Mouse (Mus musculus): Measurements from ENCODE around the gene Gripap1.
A peak's percentile ranks its signal among the peaks of the same experiment; 100 is the strongest.
"Not testable (repeated sequence)": the region's sequence is repeated elsewhere in the genome, so short reads cannot be mapped to it uniquely, and the experiment has no call there.

Gene Gripap1

DNA sequence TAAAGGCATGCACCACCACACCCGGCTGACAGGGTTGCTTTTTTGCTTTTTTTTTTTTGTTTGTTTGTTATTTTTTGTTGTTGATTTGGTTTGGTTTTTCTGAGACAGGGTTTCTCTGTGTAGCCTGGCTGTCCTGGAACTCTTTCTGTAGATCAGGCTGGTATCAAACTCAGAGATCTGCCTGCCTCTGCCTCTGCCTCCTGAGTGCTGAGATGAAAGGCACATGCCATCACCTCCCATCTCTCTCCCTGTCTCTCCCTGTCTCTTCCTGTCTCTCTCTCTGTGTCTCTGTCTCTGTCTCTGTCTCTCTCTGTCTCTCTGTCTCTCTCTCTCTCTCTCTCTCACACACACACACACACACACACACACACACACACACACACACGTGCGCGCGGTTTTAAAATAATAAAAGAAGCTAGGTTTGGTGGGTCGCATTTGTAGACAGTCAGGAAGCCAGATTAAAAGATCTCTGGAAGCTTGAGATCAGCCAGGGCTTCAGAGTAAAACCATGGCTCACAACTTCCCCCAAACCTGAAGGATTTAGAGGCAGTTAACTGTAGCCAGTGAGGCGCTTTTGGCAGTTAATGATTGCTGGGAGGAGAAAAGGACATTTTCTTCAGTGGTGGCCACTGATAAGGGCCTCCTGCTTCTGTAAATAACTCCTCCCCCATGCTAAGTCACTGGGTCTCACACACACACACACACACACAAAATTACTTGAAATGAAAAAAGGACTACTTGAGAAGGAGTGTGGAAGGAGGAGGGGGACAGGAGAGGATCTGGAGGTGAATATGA lies 10.9 kb upstream of the Gripap1 start:
- DNase-seq (ENCODE audit: low read depth, low spot score) = no peak

DNA sequence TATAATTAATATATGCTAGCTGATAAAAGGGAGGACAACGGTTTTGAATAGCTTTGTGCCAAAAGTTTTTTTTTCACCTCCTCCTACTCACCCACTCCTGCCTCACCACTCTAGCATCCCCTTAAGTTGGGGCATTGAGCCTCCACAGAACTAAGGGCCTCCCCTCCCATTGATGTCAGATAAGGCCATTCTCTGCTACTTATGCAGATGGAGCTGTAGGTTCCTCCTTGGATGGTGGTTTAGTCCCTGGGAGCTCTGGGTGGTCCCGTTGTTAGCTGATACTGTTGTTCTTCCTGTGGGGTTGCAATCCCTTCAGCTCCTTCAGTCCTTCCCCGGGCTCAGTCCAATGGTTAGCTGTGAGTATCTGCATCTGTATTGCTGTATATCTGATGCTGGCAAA lies 10.3 kb upstream of the Gripap1 start:
- DNase-seq (ENCODE audit: low read depth, low spot score) = no peak

DNA sequence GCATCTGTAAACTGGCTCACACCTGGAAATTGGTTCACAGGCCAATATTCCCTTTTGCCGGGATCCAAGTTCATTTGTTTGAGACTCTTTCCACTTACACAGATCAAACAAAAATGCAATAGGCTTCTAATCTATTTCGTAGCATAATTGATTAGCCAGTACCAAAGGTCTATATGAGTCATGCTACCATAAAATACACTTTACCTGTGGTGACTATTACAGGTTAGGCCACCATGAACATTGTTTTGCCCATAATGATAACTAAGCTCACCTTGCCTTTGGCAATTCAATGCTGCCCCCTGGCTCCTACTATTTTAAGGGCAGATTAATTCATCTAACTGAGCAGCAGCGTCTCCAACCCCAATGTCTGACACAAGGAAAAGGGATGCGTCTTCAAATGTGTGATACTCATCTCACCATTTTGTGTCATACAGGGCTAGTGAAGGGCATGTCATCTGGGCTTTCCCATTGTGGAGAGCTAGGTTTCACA lies 6.9 kb upstream of the Gripap1 start:
- no peak for DNase-seq (ENCODE audit: low read depth, low spot score)

DNA sequence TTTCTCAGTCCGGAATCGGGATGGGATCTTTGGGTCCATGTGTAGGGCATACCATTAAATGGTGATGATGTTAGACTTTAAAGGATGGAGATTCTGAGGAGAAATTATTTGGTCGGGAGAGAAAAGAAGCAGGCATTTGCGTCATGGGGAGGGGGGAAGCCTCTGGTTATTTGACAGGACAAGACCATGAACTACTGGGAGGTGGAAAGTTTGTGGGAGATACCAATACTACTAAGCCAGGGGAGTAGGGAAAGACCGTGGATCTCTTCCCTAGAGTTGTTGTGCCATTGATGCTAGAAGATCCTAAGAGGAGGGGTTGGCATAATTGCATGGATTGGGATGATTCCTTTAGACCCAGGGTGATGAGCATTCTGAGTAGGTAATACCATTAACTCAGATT lies 744 bp downstream of the Gripap1 start:
- peak; percentile 19 for DNase-seq (ENCODE audit: low read depth, low spot score)

DNA sequence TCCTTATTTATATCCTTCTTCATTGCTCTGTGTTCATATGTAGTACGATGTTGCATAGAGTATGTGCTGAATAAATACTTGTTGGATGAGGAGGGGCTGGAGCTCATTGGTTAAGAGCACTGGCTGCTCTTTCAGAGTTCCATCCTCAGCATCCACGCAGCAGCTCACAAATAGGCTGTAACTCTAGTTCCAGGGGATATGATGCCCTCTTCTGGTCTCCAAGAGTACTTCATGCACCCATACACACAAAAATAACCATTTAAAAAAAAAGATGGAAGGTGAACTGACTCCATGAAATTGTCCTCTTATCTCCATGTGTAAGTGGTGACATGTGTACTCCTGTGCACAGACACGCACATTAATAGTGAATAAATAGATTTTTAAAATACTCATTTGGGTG lies 3.8 kb downstream of the Gripap1 start:
- peak; percentile 29 for DNase-seq (ENCODE audit: low read depth, low spot score)

DNA sequence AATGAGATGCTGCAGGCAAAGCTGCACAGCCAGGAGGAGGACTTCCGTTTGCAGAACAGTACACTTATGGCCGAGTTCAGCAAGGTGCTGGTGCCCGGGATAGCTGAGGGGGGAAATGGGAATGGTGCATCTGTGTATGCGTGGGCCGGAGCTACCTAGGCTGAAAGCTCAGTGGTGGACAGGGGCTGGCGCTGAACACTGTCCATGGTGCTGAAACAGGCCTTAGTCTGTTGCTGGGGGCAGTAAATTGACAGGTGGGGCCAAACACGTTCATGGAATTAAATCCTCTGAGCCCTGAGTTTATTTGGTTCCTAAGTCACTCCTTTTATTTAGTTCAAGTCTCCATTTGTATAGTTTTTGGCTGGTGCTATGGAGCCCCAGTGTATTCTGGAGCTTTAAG lies 5.5 kb downstream of the Gripap1 start:
- DNase-seq (ENCODE audit: low read depth, low spot score) = peak; percentile 19

DNA sequence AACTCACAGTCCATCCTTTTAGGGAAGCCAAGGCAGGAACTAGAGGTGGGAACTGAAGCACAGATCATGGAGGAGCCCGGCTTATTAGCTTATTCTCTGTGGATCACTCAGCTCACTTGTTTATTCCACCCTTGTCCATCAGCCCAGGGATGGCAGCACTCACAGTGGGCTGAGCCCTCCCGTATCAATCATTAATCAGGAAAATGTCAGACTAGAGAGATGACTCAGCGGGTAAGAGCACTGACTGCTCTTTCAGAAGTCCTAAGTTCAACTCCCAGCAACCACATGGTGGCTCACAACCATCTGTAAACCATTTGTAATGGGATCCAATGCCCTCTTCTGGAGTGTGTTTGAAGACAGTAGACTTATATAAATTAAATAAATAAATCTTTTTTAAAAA lies 7.8 kb downstream of the Gripap1 start:
- no peak for DNase-seq (ENCODE audit: low read depth, low spot score)

DNA sequence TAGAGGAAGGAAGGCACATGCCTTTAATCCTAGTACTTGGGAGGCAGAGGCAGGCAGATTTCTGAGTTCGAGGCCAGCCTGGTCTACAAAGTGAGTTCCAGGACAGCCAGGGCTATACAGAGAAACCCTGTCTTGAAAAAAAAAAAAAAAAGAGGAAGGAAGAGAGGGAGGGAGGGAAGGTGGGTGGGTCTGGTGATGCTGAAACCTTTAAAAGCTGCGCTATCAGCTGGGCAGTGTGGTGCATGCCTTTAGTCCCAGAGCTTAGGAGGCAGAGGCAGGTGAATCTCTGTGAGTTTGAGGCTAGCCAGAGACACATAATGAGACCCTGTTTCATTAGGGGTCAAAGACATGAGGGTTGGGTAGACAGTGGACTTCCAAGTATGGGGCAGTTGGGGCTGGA lies 12.6 kb downstream of the Gripap1 start:
- not testable (repeated sequence) for DNase-seq (ENCODE audit: low read depth, low spot score)

DNA sequence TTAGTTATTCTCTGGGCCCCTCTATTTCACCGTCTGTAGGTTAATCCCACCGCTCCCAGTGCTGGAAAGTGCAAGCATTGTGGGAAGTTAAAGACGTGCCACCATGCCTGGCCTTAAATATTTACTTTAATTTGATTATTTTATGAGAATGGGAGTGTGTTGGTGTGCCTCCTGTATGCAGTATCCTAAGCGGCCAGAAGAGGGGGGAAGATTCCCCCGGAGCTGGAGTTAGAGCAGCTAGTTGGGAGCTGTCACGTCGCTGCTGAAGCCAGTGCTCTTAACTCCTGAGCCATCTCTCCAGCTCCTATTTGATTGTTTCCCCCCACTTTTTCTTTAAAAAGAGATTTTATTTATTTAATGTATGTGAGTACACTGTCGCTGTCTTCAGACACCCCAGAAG lies 25.5 kb downstream of the Gripap1 start:
- peak; percentile 8 for DNase-seq (ENCODE audit: low read depth, low spot score)

DNA sequence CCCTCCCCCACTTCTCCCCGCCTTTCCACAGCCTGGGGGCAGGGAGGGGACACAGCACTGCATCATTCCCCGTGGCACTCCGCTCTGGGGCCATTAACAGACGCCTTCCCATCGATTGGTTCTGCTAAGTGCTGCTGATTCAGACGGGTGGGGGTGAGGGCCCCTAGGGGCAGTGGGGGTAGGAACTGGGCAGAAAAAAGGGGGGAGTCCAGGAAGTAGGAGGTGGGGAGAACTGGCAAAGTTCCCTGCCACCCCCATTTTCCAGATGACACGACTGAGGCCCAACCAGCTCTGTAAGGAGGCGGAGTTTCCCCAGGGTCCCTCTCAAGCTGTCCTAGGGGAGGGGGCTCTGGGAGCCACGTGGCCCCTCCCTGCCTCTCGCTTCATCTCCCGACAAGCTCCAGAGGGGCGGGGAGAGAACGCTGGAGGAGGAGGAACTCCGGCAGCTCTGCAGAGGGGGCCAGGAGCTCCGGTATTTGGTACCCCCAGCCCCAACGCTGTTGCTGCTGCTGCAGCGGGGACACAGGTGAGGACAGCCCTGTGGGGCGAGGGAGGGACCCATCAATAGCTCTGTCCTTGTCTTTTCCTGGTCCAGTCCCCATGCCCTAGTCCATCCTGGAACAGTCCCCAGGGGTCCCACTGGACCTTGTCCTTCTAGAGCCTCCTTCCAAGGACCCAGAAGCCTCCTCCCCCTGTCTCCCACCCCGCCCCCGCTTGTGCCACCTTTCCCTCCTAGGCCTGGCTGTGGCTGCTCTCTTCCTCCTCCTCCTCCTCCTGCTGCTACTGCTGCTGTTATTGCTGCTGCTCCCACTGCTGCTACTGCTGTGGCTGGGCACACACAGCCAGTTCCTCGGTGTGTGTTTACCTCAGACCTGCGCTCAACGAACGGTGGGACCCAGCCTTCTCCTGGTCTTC lies 32.6 kb downstream of the Gripap1 start, which contains the start of gene Kcnd1:
TSS of gene Kcnd1 (plus strand) at position 425 of the 915 bp plus-strand sequence.
- no peak for DNase-seq (ENCODE audit: low read depth, low spot score)

DNA sequence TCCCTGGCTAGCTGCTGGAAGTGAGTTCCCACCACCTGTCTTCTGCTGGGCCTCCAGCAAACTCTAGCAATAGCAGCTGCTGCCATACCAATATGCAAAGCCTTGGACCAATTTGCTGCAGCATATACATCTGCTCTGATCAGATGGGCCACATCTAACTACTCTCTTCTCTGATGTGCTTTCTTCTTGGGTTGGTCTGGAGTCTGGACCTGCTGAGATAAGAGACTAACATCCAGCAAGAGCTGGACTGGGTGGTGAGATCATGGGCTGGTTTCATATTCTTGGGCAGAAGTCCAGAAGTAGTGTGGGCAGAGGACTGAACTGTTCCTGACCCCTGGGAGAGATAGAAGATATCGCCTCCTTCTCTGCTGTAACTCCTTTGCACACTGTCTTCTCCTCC lies 47.6 kb downstream of the Gripap1 start:
- no peak for DNase-seq (ENCODE audit: low read depth, low spot score)

DNA sequence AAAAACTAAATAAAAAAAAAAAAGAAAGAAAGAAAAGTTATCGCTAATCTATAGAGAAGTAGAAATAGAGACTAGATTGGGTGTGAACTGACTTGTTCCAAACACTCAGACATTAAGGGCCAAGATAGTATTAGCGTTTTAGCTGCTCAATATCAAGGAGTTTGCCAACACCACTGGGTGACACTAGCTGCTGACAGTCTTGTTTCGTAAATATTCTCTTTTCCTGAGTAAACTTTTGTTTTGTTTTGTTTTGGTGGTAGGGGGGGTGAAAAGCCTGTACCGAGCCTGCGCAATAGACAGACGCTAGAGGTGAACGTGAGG lies 51.2 kb downstream of the Gripap1 start:
- DNase-seq (ENCODE audit: low read depth, low spot score) = no peak

DNA sequence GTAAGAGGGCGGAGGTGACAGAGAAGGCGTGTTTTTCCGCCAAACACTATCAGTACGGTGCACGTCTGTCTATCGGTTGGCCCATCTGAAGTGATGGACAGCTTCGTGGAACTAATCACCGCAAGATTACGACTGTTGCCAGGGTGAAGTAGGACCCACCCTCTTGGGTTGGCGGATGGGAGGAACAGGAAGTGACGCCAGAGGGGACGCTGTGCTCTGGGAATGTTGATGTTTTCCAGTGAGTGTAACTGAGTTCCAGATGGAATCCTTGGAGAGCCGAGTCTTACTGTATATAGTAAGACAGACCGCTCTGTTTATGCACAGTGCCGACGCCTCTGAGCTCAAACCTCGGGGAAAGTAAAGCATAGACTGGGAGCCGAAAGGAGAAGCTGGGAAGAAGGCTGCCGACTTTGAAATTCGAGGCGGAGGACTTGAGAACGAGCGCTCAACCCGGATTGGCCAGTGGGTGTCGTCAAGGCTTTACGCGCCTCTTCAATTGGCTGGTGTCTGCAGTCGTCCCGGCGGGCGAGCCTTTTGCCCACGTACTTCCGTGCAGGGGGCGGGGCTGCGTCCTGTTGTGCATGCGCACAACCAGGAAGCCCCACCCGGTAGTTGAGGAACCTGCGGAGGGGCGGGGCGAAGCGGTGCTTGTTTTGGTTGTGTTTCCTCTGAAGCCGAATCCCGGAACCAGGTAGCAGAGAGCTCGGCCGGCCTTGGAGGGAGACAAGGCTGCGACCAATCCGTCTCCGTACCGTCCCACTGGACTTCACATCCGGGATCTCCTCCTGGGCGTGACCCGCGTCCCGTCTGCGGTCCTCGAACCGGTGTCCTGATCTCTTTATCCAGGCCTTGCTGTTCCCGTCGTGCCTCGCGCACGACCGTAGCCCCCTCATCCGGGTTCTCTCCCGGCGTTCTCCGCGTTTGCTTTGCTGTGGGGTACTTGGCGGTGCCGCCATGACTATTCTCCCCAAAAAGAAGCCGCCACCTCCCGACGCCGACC lies 51.9 kb downstream of the Gripap1 start, which contains the start of gene Otud5:
TSS of gene Otud5 (plus strand) at position 202 of the 1,000 bp plus-strand sequence.
- peak; percentile 95 for DNase-seq (ENCODE audit: low read depth, low spot score)

DNA sequence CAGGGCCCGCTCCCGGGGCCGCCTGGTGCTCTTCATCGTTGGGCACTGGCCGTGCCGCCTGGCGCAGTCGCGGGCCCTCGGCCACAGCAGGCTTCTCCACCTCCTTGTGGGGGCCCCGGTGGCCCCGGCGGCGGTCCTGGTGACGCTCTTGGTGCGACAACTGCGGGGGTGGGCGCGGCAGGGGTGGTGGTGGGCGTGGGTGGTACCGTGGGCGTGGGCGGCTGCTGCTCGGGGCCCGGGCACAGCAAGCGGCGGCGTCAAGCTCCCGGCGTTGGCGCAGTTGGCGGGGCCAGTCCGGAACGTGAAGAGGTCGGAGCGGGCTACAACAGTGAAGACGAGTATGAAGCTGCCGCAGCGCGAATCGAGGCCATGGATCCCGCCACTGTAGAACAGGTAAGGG lies 52.8 kb downstream of the Gripap1 start:
- DNase-seq (ENCODE audit: low read depth, low spot score) = peak; percentile 10

DNA sequence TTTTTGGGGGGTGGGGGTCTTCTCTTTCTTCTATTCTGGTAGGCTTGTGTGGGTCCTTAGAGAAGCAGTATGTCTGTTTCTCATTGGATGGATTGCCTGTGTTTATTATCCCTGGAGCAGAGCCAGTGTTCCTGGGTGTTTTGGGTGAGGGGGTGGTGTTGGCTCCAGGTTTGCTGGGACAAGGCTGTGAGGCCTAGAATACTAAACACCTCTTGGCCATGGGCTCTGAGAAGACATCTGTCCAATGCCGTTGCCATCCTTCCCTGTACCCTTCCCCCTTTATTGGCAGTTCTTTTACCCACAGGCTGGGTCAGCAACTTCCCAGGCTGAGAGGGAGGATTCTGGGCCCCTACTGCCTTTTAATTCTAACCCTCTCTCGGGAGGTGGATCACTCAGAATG lies 58.3 kb downstream of the Gripap1 start:
- DNase-seq (ENCODE audit: low read depth, low spot score) = no peak

DNA sequence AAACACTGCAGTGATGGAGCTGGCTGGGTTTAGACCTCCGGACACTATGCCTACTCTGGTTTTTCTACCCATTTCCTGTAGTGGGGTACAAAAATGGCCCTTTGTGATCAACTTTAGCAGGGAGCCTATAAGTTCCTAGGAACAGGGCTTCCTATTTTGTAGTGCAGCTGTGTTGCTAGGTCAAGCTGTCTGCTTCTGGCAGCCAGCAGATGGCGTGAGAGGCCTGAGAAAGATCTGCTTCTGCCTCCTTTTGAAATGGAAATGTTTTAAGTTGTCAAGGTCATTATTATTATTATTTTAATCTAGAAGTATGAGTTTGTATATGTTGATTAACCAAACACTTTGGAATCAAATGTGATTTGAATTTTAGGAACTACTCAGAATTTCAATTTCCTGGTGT lies 65.0 kb downstream of the Gripap1 start:
- DNase-seq (ENCODE audit: low read depth, low spot score) = peak; percentile 61

DNA sequence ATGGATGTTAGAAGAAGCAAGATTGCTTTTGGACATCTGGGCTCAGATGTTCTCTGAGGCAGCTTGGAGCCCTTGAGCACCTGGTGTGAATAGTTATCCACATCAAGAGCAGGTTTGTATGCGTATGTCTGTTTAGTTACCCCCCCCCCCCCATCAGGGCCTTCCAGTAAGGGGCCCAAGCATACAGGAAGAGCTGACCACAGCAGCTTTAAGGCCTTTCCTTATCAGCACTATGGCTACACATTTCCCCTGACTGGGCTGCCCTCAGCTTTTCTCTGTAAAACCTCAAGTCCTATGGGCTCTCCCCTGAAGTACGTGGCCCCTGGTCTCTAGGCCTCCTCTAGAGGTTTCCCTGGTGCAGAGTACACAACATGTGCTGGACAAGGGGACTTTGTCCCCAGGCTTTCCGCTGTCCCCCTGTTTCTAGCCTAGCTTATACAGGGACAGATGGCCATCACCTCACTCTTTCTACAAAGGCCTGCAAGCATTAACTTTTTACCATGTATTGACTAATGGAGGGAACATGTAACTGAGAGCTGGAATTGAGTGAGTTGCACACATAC lies 69.7 kb downstream of the Gripap1 start:
- DNase-seq (ENCODE audit: low read depth, low spot score) = no peak

DNA sequence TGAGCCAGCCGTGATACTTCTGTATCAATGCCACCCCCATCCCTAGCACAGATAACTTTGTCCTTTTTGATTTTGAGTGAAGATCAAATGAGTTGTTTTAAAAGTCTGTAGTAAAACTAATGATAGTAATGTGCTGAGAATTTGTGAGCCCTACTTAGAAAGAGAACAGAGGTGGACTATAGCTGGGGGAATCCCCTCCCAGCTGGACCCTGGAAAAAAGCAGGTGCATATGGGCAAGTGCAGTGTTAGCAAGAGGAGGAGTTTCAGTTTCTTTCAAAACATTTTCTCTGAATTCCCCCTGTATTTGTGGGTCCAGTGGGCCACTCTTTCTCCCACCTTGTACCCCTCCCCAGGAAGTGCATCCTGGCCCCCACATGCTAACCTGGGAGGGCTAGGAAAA lies 73.6 kb downstream of the Gripap1 start:
- DNase-seq (ENCODE audit: low read depth, low spot score) = peak; percentile 60

DNA sequence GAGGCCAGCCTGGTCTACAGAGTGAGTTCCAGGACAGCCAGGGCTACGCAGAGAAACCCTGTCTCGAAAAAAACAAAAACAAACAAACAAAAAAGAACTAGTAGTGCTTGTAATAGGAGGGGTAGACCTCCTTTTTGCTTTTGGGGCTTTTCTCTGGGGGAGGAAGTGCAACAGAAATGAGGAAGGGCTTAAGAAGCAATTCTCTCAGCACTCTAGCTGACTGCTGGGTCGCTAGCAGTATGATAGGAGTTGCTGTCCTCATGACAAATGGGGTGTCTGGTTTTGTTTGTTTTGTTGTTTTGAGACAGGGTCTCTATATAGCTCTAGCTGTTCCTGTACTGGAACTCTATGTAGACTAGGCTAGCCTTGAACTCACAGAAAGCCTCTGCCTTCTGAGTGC lies 75.0 kb downstream of the Gripap1 start:
- DNase-seq (ENCODE audit: low read depth, low spot score) = peak; percentile 70

DNA sequence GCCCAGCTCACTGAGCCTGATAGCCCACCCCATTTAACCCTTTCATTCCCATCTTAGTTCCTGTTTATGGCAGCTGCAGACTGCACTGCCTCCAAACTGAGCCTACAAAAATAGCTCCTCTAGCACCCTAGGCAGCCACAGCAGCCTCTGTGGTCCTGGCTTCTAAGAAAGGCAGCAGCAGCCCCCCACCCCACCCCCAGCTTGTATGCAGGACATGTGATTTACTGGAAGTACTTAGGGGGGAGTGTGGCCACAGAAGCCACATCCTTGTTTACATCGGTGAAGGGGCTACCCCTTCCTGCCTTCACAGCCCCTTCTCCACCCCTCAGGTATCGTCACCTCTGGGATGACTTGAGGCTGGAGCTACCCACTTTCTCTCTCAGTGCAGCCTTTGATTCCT lies 75.8 kb downstream of the Gripap1 start:
- peak; percentile 68 for DNase-seq (ENCODE audit: low read depth, low spot score)

DNA sequence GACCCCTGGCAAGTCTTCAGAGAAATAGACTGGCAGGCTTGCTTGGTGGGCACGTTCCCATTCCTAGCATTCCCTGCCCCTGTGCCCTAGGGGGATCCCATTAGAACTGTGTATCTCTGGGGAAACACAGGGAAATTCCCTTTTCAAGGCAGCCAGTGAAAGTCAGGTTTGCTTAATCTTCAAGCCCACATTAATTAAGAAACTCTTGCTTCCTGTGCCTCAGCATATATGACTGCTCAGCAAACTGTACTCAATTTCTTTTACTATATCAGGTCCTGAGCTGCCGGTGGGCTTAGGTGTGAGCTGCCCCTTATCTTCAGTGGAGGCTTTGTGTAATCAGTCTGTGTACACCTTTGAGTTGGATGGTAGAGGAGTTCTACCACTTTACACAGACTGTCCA lies 76.2 kb downstream of the Gripap1 start:
- peak; percentile 40 for DNase-seq (ENCODE audit: low read depth, low spot score)
